In genomic region chr14:76533170-76533815, GRCm38 (mm10) we compare ENCODE assay signal across 7 mouse cellular contexts. TPM values are rescaled to one million over a fixed set of nuclear protein-coding genes. Genes with fewer than 3 reads are reported as not detected.
DNase-seq lines count a peak whose midpoint lies in the region; ATAC-seq and TF ChIP-seq lines count a peak whose summit lies in the region.

No protein-coding gene starts in this region.

- no peak for TF ChIP-seq CTCF in MEL (IDR thresholded peaks at IDR 0.05 in 2 of 3, conservative IDR thresholded peaks at IDR 0.05 in 1 of 3; ENCODE audit: control insufficient read depth in 1 of 3, insufficient read depth in 1 of 3, low read depth in 2 of 3, low read length in 3 of 3, poor library complexity in 1 of 3, severe bottlenecking in 1 of 3)
- TF ChIP-seq CTCF in brain, embryonic 14.5 days (IDR thresholded peaks at IDR 0.05; ENCODE audit: borderline replicate concordance, extremely low read depth, insufficient read depth, insufficient read length), result no peak
- no peak for TF ChIP-seq CTCF in liver, adult 2 months (IDR thresholded peaks at IDR 0.05; ENCODE audit: low read depth, low read length)

- peak; percentile 14; the same call in 1 of the 2 replicates for ATAC-seq in hindbrain, embryonic 14.5 days (ENCODE audit: low FRiP score)
- no peak for ATAC-seq in monocyte, adult 5-6 weeks (replicated peaks; ENCODE audit: insufficient number of reproducible peaks, low FRiP score, low TSS enrichment, poor library complexity, severe bottlenecking)

- peak overlapping the region; percentile 49 for H3K4me2 ChIP-seq in hindbrain, embryonic 14.5 days (replicated peaks)

- H3K27me3 ChIP-seq in MEL (ENCODE audit: control insufficient read depth in 1 of 2, insufficient read depth in 2 of 2, low read length in 2 of 2), result no peaks in the 10 kb centered on the region
- no peaks in the 10 kb centered on the region for H3K27me3 ChIP-seq in hindbrain, embryonic 14.5 days (ENCODE audit: control insufficient read depth, insufficient read depth, low read length)
- H3K27me3 ChIP-seq in liver, adult 2 months (ENCODE audit: control insufficient read depth, insufficient read depth, low read length), result no peaks in the 10 kb centered on the region

- peak overlapping the region; percentile 66 for H3K9ac ChIP-seq in MEL (ENCODE audit: control insufficient read depth, low read depth, low read length, poor library complexity, severe bottlenecking)
- H3K9ac ChIP-seq in hindbrain, embryonic 14.5 days, result peak overlapping the region; percentile 45
- H3K9ac ChIP-seq in liver, adult 2 months (ENCODE audit: low read depth, low read length), result no peak overlapping the region; the same call in 1 of the 2 replicates

- H3K27ac ChIP-seq in MEL (ENCODE audit: control insufficient read depth, low read depth, low read length), result peak overlapping the region; percentile 99
- H3K27ac ChIP-seq in hindbrain, embryonic 14.5 days, result peak overlapping the region; percentile 82
- no peak overlapping the region for H3K27ac ChIP-seq in liver, adult 2 months (replicated peaks; ENCODE audit: insufficient read depth, low read depth, low read length)

- no peak for TF ChIP-seq POLR2A in MEL (IDR thresholded peaks at IDR 0.05; ENCODE audit: control insufficient read depth in 1 of 2, insufficient read depth in 1 of 2, low read depth in 1 of 2, low read length in 2 of 2, poor library complexity in 1 of 2)
- TF ChIP-seq POLR2A in brain, embryonic 14.5 days (IDR thresholded peaks at IDR 0.05; ENCODE audit: borderline replicate concordance, extremely low read depth, insufficient read depth, insufficient read length, poor library complexity, severe bottlenecking), result no peak
- no peak for TF ChIP-seq POLR2A in liver, adult 2 months (IDR thresholded peaks at IDR 0.05; ENCODE audit: extremely low read depth, insufficient read depth, low read length)

- H3K79me2 ChIP-seq in MEL (ENCODE audit: control insufficient read depth, insufficient read depth, low read length, poor library complexity), result no peaks in the 10 kb centered on the region; the same call in 1 of the 2 replicates
- H3K79me2 ChIP-seq in liver, adult 2 months (ENCODE audit: control insufficient read depth, insufficient read depth, low read length), result no peaks in the 10 kb centered on the region

- peaks cover 11 to 29% of the 10 kb centered on the region in 2 experiments for H3K4me1 ChIP-seq in MEL (ENCODE audit: control insufficient read depth in 1 of 2, insufficient read depth in 2 of 2, low read length in 2 of 2)
- peaks cover 20% of the 10 kb centered on the region for H3K4me1 ChIP-seq in hindbrain, embryonic 14.5 days (replicated peaks; ENCODE audit: control insufficient read depth, insufficient read depth, low read length)
- H3K4me1 ChIP-seq in liver, adult 2 months (ENCODE audit: control insufficient read depth, insufficient read depth, low read length), result peaks cover 11% of the 10 kb centered on the region

- peak; percentile 84 for DNase-seq in MEL (ENCODE audit: low read depth, low spot score)
- peak; percentile 52 for DNase-seq in brain, embryonic 14.5 days (ENCODE audit: low read depth)
- DNase-seq in hindbrain, embryonic 14.5 days (ENCODE audit: low spot score), result no peak
- peak; percentile 38 for DNase-seq in liver, adult 2 months (ENCODE audit: extremely low read depth, low read depth, low spot score)
- peak; percentile 58 for DNase-seq in retina, postnatal 1 day
- DNase-seq in gastrocnemius, adult 8-10 months (ENCODE audit: low spot score in 2 of 2), result no peak

- peak in 1 of 2 experiments; percentile 78; a peak in 2 of 4 replicates for TF ChIP-seq EP300 in MEL (IDR thresholded peaks at IDR 0.05; ENCODE audit: low read depth in 1 of 2, low read length in 2 of 2)

- peaks cover 0 to 20% of the 10 kb centered on the region in 2 experiments; a peak in 2 of 4 replicates for H3K36me3 ChIP-seq in MEL (ENCODE audit: control insufficient read depth in 1 of 2, insufficient read depth in 2 of 2, low read length in 2 of 2)
- no peaks in the 10 kb centered on the region for H3K36me3 ChIP-seq in hindbrain, embryonic 14.5 days (replicated peaks; ENCODE audit: control insufficient read depth, insufficient read depth)
- no peaks in the 10 kb centered on the region for H3K36me3 ChIP-seq in liver, adult 2 months (ENCODE audit: control insufficient read depth, insufficient read depth, low read length)

- H3K9me3 ChIP-seq in MEL (replicated peaks; ENCODE audit: insufficient read depth, low read length), result no peaks in the 10 kb centered on the region
- H3K9me3 ChIP-seq in hindbrain, embryonic 14.5 days (ENCODE audit: control insufficient read depth, low read length), result no peaks in the 10 kb centered on the region

- H3K4me3 ChIP-seq in MEL (ENCODE audit: control insufficient read depth in 1 of 2, insufficient read depth in 1 of 2, low read depth in 2 of 2, low read length in 2 of 2), result peak overlapping the region; percentile 60 to 77
- peak overlapping the region; percentile 11 for H3K4me3 ChIP-seq in hindbrain, embryonic 14.5 days (replicated peaks; ENCODE audit: low read length)
- no peak overlapping the region for H3K4me3 ChIP-seq in liver, adult 2 months (ENCODE audit: insufficient read depth, low read depth, low read length)

- no peak for TF ChIP-seq RAD21 in MEL (IDR thresholded peaks at IDR 0.05; ENCODE audit: low read depth, low read length)

- WGBS in hindbrain, embryonic 14.5 days, result 19% methylated on average over 10 of the region's 10 CpGs
- WGBS in liver, adult 2 months, result 19% methylated on average over 10 of the region's 10 CpGs

TF ChIP-seq in MEL, 35 proteins besides CTCF, POLR2A, EP300 and RAD21:
- TF ChIP-seq MEF2A (IDR thresholded peaks at IDR 0.05; ENCODE audit: extremely low read depth, insufficient replicate concordance, low read depth, low read length, poor library complexity, severe bottlenecking) (no peak), MYB (IDR thresholded peaks at IDR 0.05; ENCODE audit: low read depth, low read length) (peak; percentile 50; the same call in 1 of the 2 replicates), UBTF (IDR thresholded peaks at IDR 0.05; ENCODE audit: borderline replicate concordance, insufficient read depth, low read depth, low read length) (no peak), ELF1 (IDR thresholded peaks at IDR 0.05; ENCODE audit: low read depth, low read length) (0 out of 2 replicates have a peak, but pooled peaks have one; percentile 11), USF1 (IDR thresholded peaks at IDR 0.05; ENCODE audit: low read depth, low read length) (no peak), NELFE (IDR thresholded peaks at IDR 0.05; ENCODE audit: low read depth, low read length) (no peak; the same call in 1 of the 2 replicates), MXI1 (IDR thresholded peaks at IDR 0.05; ENCODE audit: low read depth, low read length) (no peak; the same call in 1 of the 2 replicates), ZC3H11A (IDR thresholded peaks at IDR 0.05; ENCODE audit: low read depth, low read length) (no peak), E2F4 (IDR thresholded peaks at IDR 0.05; ENCODE audit: borderline replicate concordance, low read depth, low read length) (no peak), POLR2AphosphoS2 (IDR thresholded peaks at IDR 0.05; ENCODE audit: low read length) (peak; percentile 9; the same call in 1 of the 2 replicates), SIN3A (IDR thresholded peaks at IDR 0.05; ENCODE audit: low read length) (no peak; the same call in 1 of the 2 replicates), TCF12 (IDR thresholded peaks at IDR 0.05; ENCODE audit: low read depth, low read length) (peak; percentile 70), MAFK (IDR thresholded peaks at IDR 0.05; ENCODE audit: borderline replicate concordance, low read depth, low read length) (no peak), ZKSCAN1 (IDR thresholded peaks at IDR 0.05; ENCODE audit: low read depth, low read length) (no peak), HCFC1 (IDR thresholded peaks at IDR 0.05; ENCODE audit: low read depth, low read length) (no peak), RCOR1 (IDR thresholded peaks at IDR 0.05; ENCODE audit: low read depth, low read length) (0 out of 2 replicates have a peak, but pooled peaks have one; percentile 7), ZNF384 (IDR thresholded peaks at IDR 0.05; ENCODE audit: low read depth, low read length) (no peak), NRF1 (IDR thresholded peaks at IDR 0.05; ENCODE audit: insufficient read depth, low read depth, low read length, poor library complexity, severe bottlenecking) (no peak), CHD1 (IDR thresholded peaks at IDR 0.05; ENCODE audit: low read depth, low read length) (no peak; the same call in 1 of the 2 replicates), SMC3 (IDR thresholded peaks at IDR 0.05; ENCODE audit: low read depth, low read length) (0 out of 2 replicates have a peak, but pooled peaks have one; percentile 7), CHD2 (IDR thresholded peaks at IDR 0.05; ENCODE audit: low read length) (no peak), ETS1 (IDR thresholded peaks at IDR 0.05; ENCODE audit: low read depth, low read length) (peak; percentile 53), KAT2A (conservative IDR thresholded peaks at IDR 0.05; ENCODE audit: low read depth, low read length) (no peak), ZMIZ1 (IDR thresholded peaks at IDR 0.05; ENCODE audit: low read depth, low read length) (no peak), TAL1 (IDR thresholded peaks at IDR 0.05; ENCODE audit: low read length) (peak; percentile 53), JUND (IDR thresholded peaks at IDR 0.05; ENCODE audit: low read depth, low read length) (no peak), GATA1 (IDR thresholded peaks at IDR 0.05; ENCODE audit: low read depth, low read length) (no peak), MYC (IDR thresholded peaks at IDR 0.05; ENCODE audit: low read depth, low read length) (no peak), MAZ (IDR thresholded peaks at IDR 0.05; ENCODE audit: low read depth, low read length) (0 out of 2 replicates have a peak, but pooled peaks have one; percentile 9)
TF ChIP-seq in MEL: peak in this region for 9.

RNA-seq across cellular contexts. Expression of gene Serp2, which starts 23.4 kb away (rescaled TPM):
- 0.26 and 0.42 TPM in 2 replicates for total RNA-seq in MEL (2012; rRNA removed)
- under 1 TPM in 1 of 2 experiments, not detected in 1; 0.56 TPM for polyA plus RNA-seq in MEL (2012; ENCODE audit: insufficient read depth in 1 of 2, insufficient read length in 2 of 2, low read depth in 1 of 2, low replicate concordance in 2 of 2, missing spikeins in 1 of 2)
- 115 and 121 TPM in 2 replicates for polyA plus RNA-seq in brain, embryonic 14.5 days (2012; rRNA removed)
- polyA plus RNA-seq in hindbrain, embryonic 14.5 days (2014; fragmentation: Nextera tagmentation; extraction: Ambion mirVana), result 217 and 222 TPM in 2 replicates
- 0.37 TPM in 1 of 2 replicates, not detected in the other for total RNA-seq in liver, adult 2 months (2014; rRNA removed)
- polyA plus RNA-seq in liver, adult 2 months (2012; rRNA removed), result not detected in 2 replicates
- total RNA-seq in gastrocnemius, adult 8-10 months (2022), result under 1 TPM in 2 of 4 experiments, not detected in 2; 0.34 to 0.39 TPM
- total RNA-seq in monocyte, adult 5-6 weeks (2017), result 8.2 TPM in 1 of 3 replicates, not detected in the others

Comparison
In these comparisons a context has a peak if more than half of its experiments do, and no peak if none do; other contexts are left out.
1. DNase-seq: peak in MEL (single experiment), brain, embryonic 14.5 days (single experiment), liver, adult 2 months (single experiment) and retina, postnatal 1 day (single experiment); none in hindbrain, embryonic 14.5 days (single experiment) and gastrocnemius, adult 8-10 months (0 of 2).